Mouse (Mus musculus) heart, embryonic 14.5 days (tissue): Measurements from ENCODE around the gene Fam78a. TPM values are rescaled to one million over a fixed set of nuclear protein-coding genes. Genes with fewer than 3 reads are reported as not detected.

Experiments used
- ATAC-seq: fragments of 200-750 bp; cut with Nextera tagmentation; 2 replicates; pipeline ENCODE4 v1.8.0; 2017; ENCODE audit warnings: low read depth, moderate TSS enrichment; ENCODE audit not compliant: insufficient number of reproducible peaks, insufficient read depth, low FRiP score
- H3K27ac ChIP-seq, 2 experiments: fragments of 200-500 bp in 1 of 2; fragments of 300-500 bp in 1 of 2; sonication (generic) in 1 of 2; replicated peaks in 1 of 2; 2 replicates each; pipeline ENCODE4 v1.5.1; 2012 to 2014; ENCODE audit warnings: low read depth in 2 of 2, low read length in 2 of 2, control low read depth in 1 of 2, mild to moderate bottlenecking in 1 of 2, mixed read lengths in 1 of 2; ENCODE audit not compliant: control insufficient read depth in 1 of 2, insufficient read depth in 1 of 2
- H3K27me3 ChIP-seq: fragments of 300-500 bp; sonication (generic); 2 replicates; pipeline ENCODE4 v1.6.1; 2014; ENCODE audit warnings: mild to moderate bottlenecking, low read length, control low read depth; ENCODE audit not compliant: control insufficient read depth, insufficient read depth
- H3K36me3 ChIP-seq: fragments of 300-500 bp; sonication (generic); 2 replicates; pipeline ENCODE4 v1.6.1; 2014; ENCODE audit warnings: mild to moderate bottlenecking, control low read depth, low read length, mixed read lengths; ENCODE audit not compliant: control insufficient read depth, insufficient read depth
- H3K4me1 ChIP-seq, 2 experiments: fragments of 200-500 bp in 1 of 2; fragments of 300-500 bp in 1 of 2; sonication (generic) in 1 of 2; 2 replicates each; pipeline ENCODE4 v1.6.1; 2012 to 2014; ENCODE audit warnings: low read length in 2 of 2, control low read depth in 1 of 2, mixed read lengths in 1 of 2; ENCODE audit not compliant: control insufficient read depth in 2 of 2, insufficient read depth in 2 of 2
- H3K4me2 ChIP-seq: fragments of 300-500 bp; sonication (generic); 2 replicates; pipeline ENCODE4 v1.6.1; 2014; ENCODE audit warnings: mild to moderate bottlenecking, low read length
- H3K4me3 ChIP-seq, 2 experiments: fragments of 200-500 bp in 1 of 2; fragments of 300-500 bp in 1 of 2; sonication (generic) in 1 of 2; 2 replicates each; pipeline ENCODE4 v1.5.1; 2012 to 2014; ENCODE audit warnings: low read length in 2 of 2, mild to moderate bottlenecking in 2 of 2, control low read depth in 1 of 2, low read depth in 1 of 2, moderate library complexity in 1 of 2; ENCODE audit not compliant: control insufficient read depth in 1 of 2, insufficient read depth in 1 of 2
- H3K9ac ChIP-seq: fragments of 300-500 bp; sonication (generic); 2 replicates; pipeline ENCODE4 v1.6.1; 2014; ENCODE audit warnings: mild to moderate bottlenecking, low read length
- H3K9me3 ChIP-seq: fragments of 300-500 bp; sonication (generic); 2 replicates; pipeline ENCODE4 v1.6.1; 2016; ENCODE audit warnings: low read length, control low read depth; ENCODE audit not compliant: control insufficient read depth
- WGBS: fragments of 180-500 bp; shearing (Covaris S2); extraction: QIAGEN DNeasy Blood & Tissue Kit; methylation state at CpG from one replicate; pipeline ENCODE4 v1.1.7; 2014; 5-methylcytosine and 5-hydroxymethylcytosine counted together
- polyA plus RNA-seq: library from polyadenylated mRNA; unstranded; fragments of >200 nt; fragmentation: Nextera tagmentation; extraction: Ambion mirVana; gene quantifications from 2 replicates; pipeline ENCODE4 v1.2.1, GENCODE M21; 2014

The Fam78a gene
- polyA plus RNA-seq, 1 experiment from 2014 or later: 33.7 TPM

GRCm38 (mm10) chr2:32078522-32078921 lies 6.1 kb downstream of the Fam78a start:
- H3K9ac ChIP-seq: peak overlapping the region; percentile 85
- H3K27me3 ChIP-seq: no peaks in the 10 kb centered on the region
- H3K4me2 ChIP-seq: peak overlapping the region; percentile 100
- 14% methylated on average over 8 of the region's 8 CpGs for WGBS
- H3K9me3 ChIP-seq: no peaks in the 10 kb centered on the region
- peak; percentile 37; the same call in 1 of the 2 replicates for ATAC-seq
- H3K4me3 ChIP-seq: peak overlapping the region; percentile 82 to 83
- H3K27ac ChIP-seq: peak overlapping the region; percentile 91 to 92
- H3K36me3 ChIP-seq: peaks cover 16% of the 10 kb centered on the region
- peaks cover 37 to 60% of the 10 kb centered on the region in 2 experiments for H3K4me1 ChIP-seq

- H3K4me2 ChIP-seq: peak overlapping the region; percentile 100
- H3K9ac ChIP-seq: peak overlapping the region; percentile 85
- no peaks in the 10 kb centered on the region for H3K27me3 ChIP-seq
- no peaks in the 10 kb centered on the region for H3K9me3 ChIP-seq
- H3K36me3 ChIP-seq: peaks cover 24% of the 10 kb centered on the region
- peak overlapping the region; percentile 91 to 92 for H3K27ac ChIP-seq
- ATAC-seq: no peak
- H3K4me3 ChIP-seq: peak overlapping the region; percentile 82 to 83; a peak in 2 of 4 replicates
- 60% methylated on average over 10 of the region's 10 CpGs for WGBS
- peaks cover 37 to 60% of the 10 kb centered on the region in 2 experiments for H3K4me1 ChIP-seq
Observed at GRCm38 (mm10) chr2:32077744-32078143, 6.9 kb downstream of the Fam78a start.

GRCm38 (mm10) chr2:32075368-32075767 lies 9.3 kb downstream of the Fam78a start:
- peaks cover 36 to 52% of the 10 kb centered on the region in 2 experiments for H3K4me1 ChIP-seq
- peaks cover 45% of the 10 kb centered on the region for H3K36me3 ChIP-seq
- WGBS: 64% methylated on average over 7 of the region's 7 CpGs

GRCm38 (mm10) chr2:32074404-32074803 lies 10.3 kb downstream of the Fam78a start:
- Histone ChIP-seq H3K9me3 (no peaks in the 10 kb centered on the region), H3K27me3 (no peaks in the 10 kb centered on the region), H3K27ac (peak overlapping the region; percentile 15 to 72), H3K4me1 (peaks cover 32 to 43% of the 10 kb centered on the region in 2 experiments), H3K36me3 (peaks cover 46% of the 10 kb centered on the region), H3K4me3 (no peak overlapping the region), H3K4me2 (peak overlapping the region; percentile 32), H3K9ac (peak overlapping the region; percentile 56)
- no peak for ATAC-seq
- 42% methylated on average over 8 of the region's 8 CpGs for WGBS

More at GRCm38 (mm10) chr2:32075368-32075767, 9.3 kb downstream of the Fam78a start:
- H3K9ac ChIP-seq: peak overlapping the region; percentile 52; the same call in 1 of the 2 replicates
- H3K27me3 ChIP-seq: no peaks in the 10 kb centered on the region
- peak overlapping the region; percentile 42 to 53 for H3K27ac ChIP-seq
- no peaks in the 10 kb centered on the region for H3K9me3 ChIP-seq
- peak overlapping the region; percentile 21; the same call in 1 of the 2 replicates for H3K4me2 ChIP-seq
- ATAC-seq: no peak
- H3K4me3 ChIP-seq: no peak overlapping the region

- Histone ChIP-seq H3K27ac (no peak overlapping the region), H3K4me1 (peaks cover 37 to 58% of the 10 kb centered on the region in 2 experiments), H3K27me3 (no peaks in the 10 kb centered on the region), H3K4me3 (no peak overlapping the region), H3K9me3 (no peaks in the 10 kb centered on the region), H3K9ac (no peak overlapping the region), H3K4me2 (no peak overlapping the region), H3K36me3 (peaks cover 74% of the 10 kb centered on the region)
- WGBS: 88% methylated on average over 10 of the region's 10 CpGs
- ATAC-seq: no peak
Observed at GRCm38 (mm10) chr2:32070747-32071146, 13.9 kb downstream of the Fam78a start.

GRCm38 (mm10) chr2:32068811-32069607 lies 15.6 kb downstream of the Fam78a start:
- H3K4me2 ChIP-seq: no peak overlapping the region

GRCm38 (mm10) chr2:32066005-32066404 lies 18.7 kb downstream of the Fam78a start:
- H3K4me1 ChIP-seq: peaks cover 66 to 81% of the 10 kb centered on the region in 2 experiments
- 75% methylated on average over 4 of the region's 4 CpGs for WGBS

More at GRCm38 (mm10) chr2:32068811-32069607, 15.6 kb downstream of the Fam78a start:
- Histone ChIP-seq H3K9ac (peak overlapping the region; percentile 32; the same call in 1 of the 2 replicates), H3K36me3 (peaks cover 77% of the 10 kb centered on the region), H3K9me3 (no peaks in the 10 kb centered on the region), H3K27ac (peak overlapping the region in 1 of 2 experiments; percentile 97; a peak in 1 of 4 replicates), H3K4me3 (no peak overlapping the region), H3K4me1 (peaks cover 46 to 58% of the 10 kb centered on the region in 2 experiments), H3K27me3 (no peaks in the 10 kb centered on the region)
- ATAC-seq: no peak
- 54% methylated on average over 30 of the region's 31 CpGs for WGBS

More at GRCm38 (mm10) chr2:32066005-32066404, 18.7 kb downstream of the Fam78a start:
- no peak for ATAC-seq
- Histone ChIP-seq H3K27me3 (no peaks in the 10 kb centered on the region), H3K9ac (peak overlapping the region; percentile 63; the same call in 1 of the 2 replicates), H3K9me3 (no peaks in the 10 kb centered on the region), H3K27ac (peak overlapping the region; percentile 96 to 97), H3K4me3 (no peak overlapping the region), H3K36me3 (peaks cover 47% of the 10 kb centered on the region), H3K4me2 (no peak overlapping the region)
